Mouse (Mus musculus) spleen, adult 2 months (tissue): ENCODE measurements at regions not wholly inside any gene's neighbourhood (a gene's known extent, or its start where the extent isn't known, plus 50 kb on each side); places are given as distances from the start of the nearest gene placed in this dataset.

Experiments used
- DNase-seq, 2 experiments: peaks; one replicate each; pipeline versions ENCODE4 v3.0.0 to v3.0.0-alpha.2; 2012 to 2021; ENCODE audit warnings: low spot score in 2 of 2, low read depth in 1 of 2
- H3K27ac ChIP-seq: fragments of 200-500 bp; 2 replicates; pipeline ENCODE4 v1.5.1; 2012; ENCODE audit warnings: low read length, inconsistent platforms; ENCODE audit not compliant: insufficient read depth
- H3K27me3 ChIP-seq: fragments of 200-500 bp; 2 replicates; pipeline ENCODE4 v1.6.1; 2012; ENCODE audit warnings: mild to moderate bottlenecking, moderate library complexity, low read length, inconsistent platforms; ENCODE audit not compliant: control insufficient read depth, insufficient read depth
- H3K36me3 ChIP-seq: fragments of 200-500 bp; 2 replicates; pipeline ENCODE4 v1.6.1; 2012; ENCODE audit warnings: mild to moderate bottlenecking, low read length, inconsistent platforms; ENCODE audit not compliant: control insufficient read depth, insufficient read depth
- H3K4me1 ChIP-seq: fragments of 200-500 bp; 2 replicates; pipeline ENCODE4 v1.6.1; 2011; ENCODE audit warnings: inconsistent platforms; ENCODE audit not compliant: control insufficient read depth, insufficient read depth, insufficient read length
- H3K4me3 ChIP-seq: fragments of 200-500 bp; 2 replicates; pipeline ENCODE4 v1.5.1; 2011; ENCODE audit warnings: mild to moderate bottlenecking, inconsistent platforms; ENCODE audit not compliant: insufficient read depth, insufficient read length; ENCODE audit errors: extremely low read depth
- CTCF ChIP-seq: fragments of 200-500 bp; IDR thresholded peaks from 2 replicates; pipeline ENCODE4 v1.5.1; 2011; ENCODE audit warnings: mild to moderate bottlenecking, inconsistent platforms; ENCODE audit not compliant: insufficient read depth, insufficient read length, insufficient replicate concordance; ENCODE audit errors: extremely low read depth
- POLR2A ChIP-seq: fragments of 200-500 bp; IDR thresholded peaks from 2 replicates; pipeline ENCODE4 v1.6.1; 2011; ENCODE audit warnings: low read depth, low read length, inconsistent platforms
- WGBS: fragments of 180-500 bp; shearing (Covaris S2); methylation state at CpG from one replicate; pipeline ENCODE4 v1.1.7; 2018; 5-methylcytosine and 5-hydroxymethylcytosine counted together

DNA sequence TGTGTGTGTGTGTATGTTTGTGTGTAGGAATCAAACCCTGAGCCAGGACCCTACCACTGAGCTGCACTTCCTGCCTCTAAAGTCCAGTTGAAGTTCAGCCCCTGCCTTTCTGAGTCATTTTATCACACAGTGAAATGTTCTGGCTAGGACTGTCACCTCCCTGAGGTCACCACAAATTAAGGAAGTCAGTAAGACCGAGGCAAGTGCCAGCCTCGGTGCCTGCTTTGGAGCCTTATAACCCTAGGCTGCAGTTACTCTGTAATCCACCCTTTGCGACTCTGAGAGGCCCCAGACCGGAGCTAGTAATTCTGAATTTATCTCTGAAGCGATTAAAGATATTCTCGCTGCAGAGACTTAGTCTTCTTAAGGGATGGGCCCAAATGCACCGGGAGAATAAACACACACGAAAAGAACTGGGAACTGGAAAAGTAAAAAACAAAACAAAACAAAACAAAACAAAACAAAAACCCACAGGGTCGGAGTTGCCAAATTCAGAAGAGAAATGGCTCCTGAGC is 118.8 kb upstream of the Hes1 start:
- H3K4me3 ChIP-seq: peak overlapping the region; percentile 49; the same call in 1 of the 2 replicates
- TF ChIP-seq CTCF (no peak), POLR2A (no peak)
- peaks cover 14% of the 10 kb centered on the region for H3K4me1 ChIP-seq
- WGBS: 10% methylated on average over 9 of the region's 9 CpGs
- peak; percentile 9 to 11 for DNase-seq
- H3K27ac ChIP-seq: peak overlapping the region; percentile 65
- H3K27me3 ChIP-seq: no peaks in the 10 kb centered on the region
- H3K36me3 ChIP-seq: no peaks in the 10 kb centered on the region

DNA sequence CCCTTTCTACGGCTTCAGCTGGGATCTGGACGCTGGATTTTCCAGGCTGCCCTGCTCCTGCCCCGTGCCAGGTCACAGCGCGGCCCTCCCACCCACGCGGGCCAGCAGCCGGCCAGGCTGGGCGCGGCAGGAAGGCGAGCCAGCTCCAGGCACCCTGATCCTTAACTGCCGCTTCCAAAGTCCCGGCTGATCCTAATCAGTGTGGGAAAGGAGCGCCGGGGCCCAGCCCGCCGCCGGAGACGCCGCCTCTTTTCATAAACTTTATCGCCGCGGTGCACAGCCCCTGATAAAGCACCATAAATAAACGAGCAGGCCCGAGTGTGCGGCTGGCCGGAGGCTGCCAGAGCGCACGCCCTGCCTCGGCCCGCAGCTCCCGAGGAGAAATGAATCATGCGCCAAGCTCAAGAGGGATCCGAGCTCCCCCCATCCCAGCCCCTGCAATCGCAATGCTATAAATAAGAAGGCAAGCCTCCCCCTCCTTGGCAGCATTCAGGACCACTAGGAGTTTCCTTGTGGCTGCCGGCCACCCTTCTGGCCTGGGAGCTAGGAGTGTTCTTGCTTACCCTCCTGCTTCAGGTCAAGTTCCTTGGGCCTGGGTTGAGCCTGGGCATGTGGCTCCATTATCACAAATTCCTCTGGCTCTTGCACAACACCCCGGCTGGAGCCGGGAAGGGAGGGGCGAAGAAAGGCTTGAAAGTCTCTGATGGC is 118.1 kb upstream of the Hes1 start:
- Histone ChIP-seq H3K27me3 (no peaks in the 10 kb centered on the region), H3K4me1 (peaks cover 14% of the 10 kb centered on the region), H3K36me3 (no peaks in the 10 kb centered on the region), H3K4me3 (peak overlapping the region; percentile 49; the same call in 1 of the 2 replicates), H3K27ac (peak overlapping the region; percentile 65)
- TF ChIP-seq CTCF: no peak
- TF ChIP-seq POLR2A: no peak
- WGBS: 12% methylated on average over 39 of the region's 39 CpGs
- peak in 1 of 2 experiments; percentile 10 for DNase-seq

DNA sequence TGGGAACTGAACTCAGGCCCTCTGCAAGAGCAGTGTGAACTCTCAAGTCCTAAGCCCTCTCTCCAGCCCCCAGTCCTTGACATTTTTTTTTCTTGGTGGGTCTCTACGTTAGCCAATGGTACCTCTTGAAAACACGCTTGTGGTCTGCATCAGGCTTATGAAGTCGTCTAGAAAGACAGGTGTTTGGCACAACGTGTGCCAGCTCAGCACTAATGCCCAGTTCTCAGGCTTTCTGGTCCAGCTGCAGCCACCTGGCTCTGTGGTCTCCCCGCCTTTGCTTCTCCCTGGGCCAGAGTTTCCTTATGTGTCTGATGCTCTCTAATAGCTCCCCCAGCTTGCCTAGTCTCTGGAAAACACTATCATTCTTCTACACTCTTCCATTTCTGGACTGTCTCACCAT is 117.2 kb upstream of the Hes1 start:
- 49% methylated on average over 5 of the region's 5 CpGs for WGBS
- no peak overlapping the region for H3K4me3 ChIP-seq
- H3K4me1 ChIP-seq: peaks cover 14% of the 10 kb centered on the region
- no peak overlapping the region for H3K27ac ChIP-seq
- no peak for DNase-seq
- TF ChIP-seq CTCF (no peak), POLR2A (no peak)
- H3K36me3 ChIP-seq: no peaks in the 10 kb centered on the region
- H3K27me3 ChIP-seq: no peaks in the 10 kb centered on the region

DNA sequence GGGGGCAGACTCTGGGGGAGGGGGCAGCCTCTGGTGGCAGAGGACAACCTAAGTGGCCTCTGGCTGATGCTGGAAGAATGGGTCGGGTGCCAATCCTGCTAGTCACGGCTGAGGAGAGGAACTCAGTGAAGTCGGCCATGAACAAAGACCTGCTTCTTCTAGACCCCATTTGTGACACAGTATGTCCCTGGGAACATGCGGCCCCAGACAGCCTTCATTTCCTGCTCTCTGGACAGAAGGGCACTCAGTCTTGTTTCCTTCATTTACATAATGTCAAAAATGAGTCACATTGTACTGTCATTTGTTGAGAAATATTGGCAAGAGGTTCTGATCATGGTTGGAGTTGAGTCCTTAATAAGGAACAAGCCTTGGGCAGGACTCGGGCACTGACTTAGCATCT is 116.5 kb upstream of the Hes1 start:
- 59% methylated on average over 5 of the region's 5 CpGs for WGBS
- Histone ChIP-seq H3K4me1 (peaks cover 14% of the 10 kb centered on the region), H3K27ac (no peak overlapping the region), H3K4me3 (no peak overlapping the region), H3K36me3 (no peaks in the 10 kb centered on the region), H3K27me3 (no peaks in the 10 kb centered on the region)
- TF ChIP-seq POLR2A (no peak), CTCF (no peak)
- no peak for DNase-seq

DNA sequence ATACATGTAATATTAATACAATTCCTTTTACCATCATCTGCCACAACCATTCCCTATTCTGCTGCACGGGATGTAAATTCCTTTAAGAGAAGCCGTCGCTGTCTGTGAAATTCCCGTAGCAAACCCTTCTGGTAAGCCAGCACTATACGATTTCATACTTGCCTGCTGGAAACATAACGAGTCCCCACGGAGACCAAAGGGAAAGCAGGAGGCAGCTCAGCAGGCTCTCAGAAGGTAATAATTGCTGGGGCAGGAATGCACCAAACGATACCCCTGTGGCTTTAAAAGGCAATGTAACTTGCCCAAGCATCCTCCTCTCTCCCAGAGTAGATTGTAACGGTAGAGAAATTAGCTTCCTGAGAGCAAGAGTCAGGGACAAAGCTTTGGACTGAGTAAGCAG is 114.0 kb upstream of the Hes1 start:
- TF ChIP-seq POLR2A: no peak
- TF ChIP-seq CTCF: no peak

GRCm38 (mm10) chr16:29950791-29951190 is 113.4 kb upstream of the Hes1 start:
- TF ChIP-seq POLR2A (no peak), CTCF (no peak)
- peaks cover 13% of the 10 kb centered on the region for H3K4me1 ChIP-seq
- 88% methylated on average over 4 of the region's 4 CpGs for WGBS

More for the DNA sequence above, 114.0 kb upstream of the Hes1 start:
- H3K27me3 ChIP-seq: no peaks in the 10 kb centered on the region
- DNase-seq: no peak
- H3K4me1 ChIP-seq: peaks cover 14% of the 10 kb centered on the region
- WGBS: 88% methylated on average over 9 of the region's 9 CpGs
- H3K27ac ChIP-seq: no peak overlapping the region
- no peak overlapping the region for H3K4me3 ChIP-seq
- no peaks in the 10 kb centered on the region for H3K36me3 ChIP-seq

DNA sequence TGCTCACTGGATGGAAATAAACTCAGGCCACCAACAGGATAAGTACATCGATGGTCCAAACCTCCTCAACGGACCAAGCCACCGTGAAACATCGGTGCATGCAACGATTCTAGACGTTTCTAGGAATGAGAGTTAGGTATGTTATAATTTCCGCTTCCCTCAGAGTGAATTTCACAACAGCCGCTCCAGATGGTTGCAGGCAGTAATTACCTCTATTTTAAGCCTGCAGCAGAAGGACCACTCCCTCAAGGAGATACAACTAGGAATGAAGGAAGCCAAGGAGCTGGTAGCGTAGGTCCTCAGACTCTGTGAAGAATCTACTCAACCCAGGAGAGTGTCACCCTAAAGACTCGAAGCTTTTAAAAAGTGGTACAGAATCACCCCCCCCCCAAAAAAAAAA is 109.5 kb upstream of the Hes1 start:
- 85% methylated on average over 10 of the region's 10 CpGs for WGBS
- TF ChIP-seq POLR2A (no peak), CTCF (no peak)

More at GRCm38 (mm10) chr16:29950791-29951190, 113.4 kb upstream of the Hes1 start:
- Histone ChIP-seq H3K27ac (no peak overlapping the region), H3K4me3 (no peak overlapping the region), H3K27me3 (no peaks in the 10 kb centered on the region), H3K36me3 (no peaks in the 10 kb centered on the region)
- DNase-seq: no peak

More for the DNA sequence above, 109.5 kb upstream of the Hes1 start:
- Histone ChIP-seq H3K27me3 (no peaks in the 10 kb centered on the region), H3K27ac (no peak overlapping the region), H3K36me3 (no peaks in the 10 kb centered on the region), H3K4me1 (no peaks in the 10 kb centered on the region), H3K4me3 (no peak overlapping the region)
- DNase-seq: no peak
